Mouse (Mus musculus) CH12.LX (cell line): ENCODE results near the gene Etv6. TPM values are rescaled to one million over a fixed set of nuclear protein-coding genes. Genes with fewer than 3 reads are reported as not detected.

Source experiments
- DNase-seq: peaks from one replicate; pipeline ENCODE4 v3.0.0-alpha.2; 2013; ENCODE audit errors: extremely low read depth
- H3K27ac ChIP-seq: 2 replicates; pipeline ENCODE4 v1.5.1; 2012; ENCODE audit warnings: low read depth, mild to moderate bottlenecking, control low read depth, moderate library complexity; ENCODE audit not compliant: insufficient read depth
- H3K27me3 ChIP-seq: replicated peaks from 2 replicates; pipeline ENCODE3; 2012; ENCODE audit warnings: inconsistent platforms
- H3K36me3 ChIP-seq, 2 experiments: replicated peaks in 1 of 2; 2 replicates each; pipeline versions ENCODE3 to v1.6.1; 2012; ENCODE audit warnings: inconsistent platforms in 1 of 2, low read length in 1 of 2, mild to moderate bottlenecking in 1 of 2, mixed read lengths in 1 of 2, moderate library complexity in 1 of 2; ENCODE audit not compliant: control insufficient read depth in 1 of 2, insufficient read depth in 1 of 2
- H3K4me1 ChIP-seq, 2 experiments: 2 replicates each; pipeline ENCODE4 v1.6.1; 2012; ENCODE audit warnings: inconsistent platforms in 1 of 2, moderate library complexity in 1 of 2; ENCODE audit not compliant: insufficient read depth in 2 of 2, control insufficient read depth in 1 of 2
- H3K4me2 ChIP-seq: 2 replicates; pipeline ENCODE4 v1.6.1; 2012; ENCODE audit warnings: low read depth, mild to moderate bottlenecking, control low read depth; ENCODE audit not compliant: poor library complexity, insufficient read depth, severe bottlenecking
- H3K4me3 ChIP-seq, 3 experiments: fragments of 150-350 bp in 1 of 3; sonication (generic) in 1 of 3; replicated peaks in 1 of 3; 2 replicates each; pipeline versions ENCODE3 to v1.5.1; 2011 to 2012; ENCODE audit warnings: low read depth in 2 of 3, low read length in 2 of 3, mild to moderate bottlenecking in 2 of 3, moderate library complexity in 2 of 3, control low read depth in 1 of 3, improper control_type of control experiment in 1 of 3, inconsistent platforms in 1 of 3, mixed read lengths in 1 of 3; ENCODE audit not compliant: poor library complexity in 1 of 3
- H3K79me2 ChIP-seq: replicated peaks from 2 replicates; pipeline ENCODE4 v1.6.1; 2012; ENCODE audit warnings: mild to moderate bottlenecking, moderate library complexity; ENCODE audit not compliant: control insufficient read depth, poor library complexity, insufficient read depth, severe bottlenecking; ENCODE audit errors: extremely low read depth
- H3K9ac ChIP-seq: 2 replicates; pipeline ENCODE4 v1.6.1; 2012; ENCODE audit warnings: low read depth, mild to moderate bottlenecking, control low read depth, moderate library complexity; ENCODE audit not compliant: insufficient read depth
- H3K9me3 ChIP-seq: replicated peaks from 2 replicates; pipeline ENCODE3; 2012; ENCODE audit warnings: low read length, inconsistent platforms, mixed read lengths
- BHLHE40 ChIP-seq: IDR thresholded peaks from 2 replicates; pipeline ENCODE4 v1.6.1; 2011; ENCODE audit warnings: mild to moderate bottlenecking, low read depth, low read length, improper control_type of control experiment
- CHD1 ChIP-seq: IDR thresholded peaks from 2 replicates; pipeline ENCODE4 v1.6.1; 2012; ENCODE audit warnings: low read depth, low read length, improper control_type of control experiment, inconsistent platforms
- CTCF ChIP-seq, 2 experiments: IDR thresholded peaks in 1 of 2; conservative IDR thresholded peaks in 1 of 2; 2 replicates each; pipeline ENCODE4 v1.5.1; 2011 to 2012; ENCODE audit warnings: low read depth in 2 of 2, low read length in 2 of 2, improper control_type of control experiment in 1 of 2, inconsistent platforms in 1 of 2, mild to moderate bottlenecking in 1 of 2, moderate library complexity in 1 of 2
- E2F4 ChIP-seq: IDR thresholded peaks from 2 replicates; pipeline ENCODE4 v1.6.1; 2011; ENCODE audit warnings: low read depth, low read length, improper control_type of control experiment; ENCODE audit not compliant: insufficient replicate concordance
- KAT2A ChIP-seq: IDR thresholded peaks from 2 replicates; pipeline ENCODE4 v1.6.1; 2012; ENCODE audit warnings: low read length, improper control_type of control experiment, inconsistent platforms; ENCODE audit not compliant: insufficient replicate concordance
- MAFK ChIP-seq: IDR thresholded peaks from 2 replicates; pipeline ENCODE4 v1.6.1; 2011; ENCODE audit warnings: low read length, improper control_type of control experiment; ENCODE audit not compliant: insufficient replicate concordance
- MAX ChIP-seq: IDR thresholded peaks from 2 replicates; pipeline ENCODE4 v1.6.1; 2011; ENCODE audit warnings: low read length, improper control_type of control experiment
- MEF2A ChIP-seq: IDR thresholded peaks from 2 replicates; pipeline ENCODE4 v1.6.1; 2014; ENCODE audit warnings: low read depth, mild to moderate bottlenecking, inconsistent platforms, low read length, improper control_type of control experiment, borderline replicate concordance
- MXI1 ChIP-seq: IDR thresholded peaks from 2 replicates; pipeline ENCODE4 v1.6.1; 2011; ENCODE audit warnings: mild to moderate bottlenecking, low read depth, low read length, improper control_type of control experiment
- MYC ChIP-seq: IDR thresholded peaks from 2 replicates; pipeline ENCODE4 v1.6.1; 2011; ENCODE audit warnings: low read depth, mild to moderate bottlenecking, improper control_type of control experiment, low read length
- NELFE ChIP-seq: IDR thresholded peaks from 2 replicates; pipeline ENCODE4 v1.6.1; 2011; ENCODE audit warnings: low read depth, low read length, improper control_type of control experiment
- NRF1 ChIP-seq: IDR thresholded peaks from 2 replicates; pipeline ENCODE4 v1.6.1; 2014; ENCODE audit warnings: low read depth, mild to moderate bottlenecking, inconsistent platforms, low read length, improper control_type of control experiment, moderate library complexity
- PAX5 ChIP-seq: IDR thresholded peaks from 2 replicates; pipeline ENCODE4 v1.6.1; 2012; ENCODE audit warnings: low read length, inconsistent platforms, mixed read lengths
- POLR2A ChIP-seq: IDR thresholded peaks from 2 replicates; pipeline ENCODE4 v1.6.1; 2011; ENCODE audit warnings: low read depth, mild to moderate bottlenecking, improper control_type of control experiment, low read length
- POLR2AphosphoS2 ChIP-seq: IDR thresholded peaks from 2 replicates; pipeline ENCODE4 v1.6.1; 2011; ENCODE audit warnings: low read depth, low read length, improper control_type of control experiment
- RCOR1 ChIP-seq: conservative IDR thresholded peaks from 2 replicates; pipeline ENCODE4 v1.6.1; 2012; ENCODE audit warnings: low read depth, mild to moderate bottlenecking, inconsistent platforms, low read length, improper control_type of control experiment
- SIN3A ChIP-seq: IDR thresholded peaks from 2 replicates; pipeline ENCODE4 v1.6.1; 2012; ENCODE audit warnings: low read length, improper control_type of control experiment, inconsistent platforms
- SMC3 ChIP-seq: IDR thresholded peaks from 2 replicates; pipeline ENCODE4 v1.6.1; 2011; ENCODE audit warnings: low read depth, low read length, improper control_type of control experiment
- TBP ChIP-seq: conservative IDR thresholded peaks from 2 replicates; pipeline ENCODE4 v1.6.1; 2011; ENCODE audit warnings: low read depth, low read length, improper control_type of control experiment
- TCF12 ChIP-seq: IDR thresholded peaks from 2 replicates; pipeline ENCODE4 v1.6.1; 2014; ENCODE audit warnings: low read depth, mild to moderate bottlenecking, inconsistent platforms, low read length, improper control_type of control experiment
- USF1 ChIP-seq: IDR thresholded peaks from 2 replicates; pipeline ENCODE4 v1.6.1; 2014; ENCODE audit warnings: low read depth, mild to moderate bottlenecking, inconsistent platforms, low read length, improper control_type of control experiment
- USF2 ChIP-seq: conservative IDR thresholded peaks from 2 replicates; pipeline ENCODE4 v1.6.1; 2011; ENCODE audit warnings: low read depth, low read length, improper control_type of control experiment
- ZC3H11A ChIP-seq: IDR thresholded peaks from 2 replicates; pipeline ENCODE4 v1.6.1; 2012; ENCODE audit warnings: low read depth, mild to moderate bottlenecking, inconsistent platforms, low read length, improper control_type of control experiment
- ZMIZ1 ChIP-seq: IDR thresholded peaks from 2 replicates; pipeline ENCODE4 v1.6.1; 2012; ENCODE audit warnings: low read depth, mild to moderate bottlenecking, inconsistent platforms, low read length, improper control_type of control experiment
- ZNF384 ChIP-seq: IDR thresholded peaks from 2 replicates; pipeline ENCODE4 v1.6.1; 2012; ENCODE audit warnings: low read depth, low read length, improper control_type of control experiment, inconsistent platforms
- dilution Hi-C: fragments of 300-500 bp; cut with MboI; formaldehyde crosslinking; loops from 2 replicates; pipeline ENCODE4 v1.14.3; 2020; ENCODE audit warnings: low sequenced_read_pairs; ENCODE audit not compliant: extremely low pct_unique_long_range_greater_than_20kb, extremely low pct_ligation_motif_present
- in situ Hi-C: fragments of 300-500 bp; cut with MboI; formaldehyde crosslinking; loops from 3 replicates; pipeline ENCODE4 v1.14.3; 2019; ENCODE audit warnings: low sequenced_read_pairs, low pct_ligation_motif_present, low pct_unique_long_range_greater_than_20kb, mixed read lengths
- polyA plus RNA-seq: library from polyadenylated mRNA; unstranded; fragments of >175 nt; gene quantifications from 2 replicates; pipeline ENCODE4 v1.2.1, GENCODE M21; 2012; ENCODE audit warnings: low read depth; ENCODE audit not compliant: insufficient read length
- total RNA-seq, 2 experiments: library from RNA; depleted of rRNA; stranded (reverse); fragments of 300-350 nt in 1 of 2; fragments of >200 nt in 1 of 2; gene quantifications; 2 replicates each; pipeline ENCODE4 v1.2.3; 2012 to 2014

Etv6 gene
- total and polyA plus RNA-seq, 3 experiments: 7.6 to 29.5 (median 10.1) TPM

- in situ Hi-C loops: no loop called here
- H3K4me2 ChIP-seq: no peak overlapping the region
- H3K79me2 ChIP-seq: peaks cover 3% of the 10 kb centered on the region; the same call in 1 of the 2 replicates
- DNase-seq: no peak
- dilution Hi-C loops: no loop called here
- no peaks in the 10 kb centered on the region for H3K9me3 ChIP-seq
- no peak overlapping the region for H3K27ac ChIP-seq
- peaks cover 8 to 94% of the 10 kb centered on the region in 2 experiments; a peak in 3 of 4 replicates for H3K4me1 ChIP-seq
- TF ChIP-seq USF2 (no peak), ZC3H11A (no peak), E2F4 (no peak)
- no peak overlapping the region for H3K4me3 ChIP-seq
- H3K27me3 ChIP-seq: no peaks in the 10 kb centered on the region
- no peak overlapping the region for H3K9ac ChIP-seq
- peaks cover 0 to 53% of the 10 kb centered on the region in 2 experiments for H3K36me3 ChIP-seq
These were observed 150.9 kb downstream of the Etv6 start for GRCm38 (mm10) chr6:134186286-134186903.

DNA sequence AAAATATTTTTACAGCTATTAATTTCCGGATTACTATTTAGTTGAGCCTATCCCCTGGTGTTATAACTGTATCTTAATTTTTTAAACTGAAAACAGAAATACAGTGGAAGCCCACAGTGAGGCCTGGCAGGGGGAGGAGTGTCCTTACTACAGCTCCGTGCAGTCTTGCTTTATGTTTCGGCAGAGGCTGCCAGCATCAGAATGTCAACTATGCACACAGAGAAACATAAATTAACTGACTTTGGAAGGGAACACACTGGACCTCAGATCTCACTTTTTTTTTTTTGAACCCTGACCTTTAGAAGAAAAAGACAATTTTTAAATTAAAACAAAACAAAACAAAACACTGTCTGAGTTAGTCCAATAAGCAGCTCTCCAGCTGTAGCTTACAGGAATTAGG lies 153.2 kb downstream of the Etv6 start:
- no peak overlapping the region for H3K27ac ChIP-seq
- peaks cover 0 to 50% of the 10 kb centered on the region in 2 experiments for H3K36me3 ChIP-seq
- no peaks in the 10 kb centered on the region for H3K9me3 ChIP-seq
- dilution Hi-C loops: no loop called here
- H3K4me1 ChIP-seq: peaks cover 4 to 96% of the 10 kb centered on the region in 2 experiments; a peak in 2 of 4 replicates
- TF ChIP-seq PAX5 (no peak), MEF2A (no peak), TCF12 (no peak), RCOR1 (no peak), MXI1 (no peak), MAX (no peak), CHD1 (no peak), USF1 (no peak), NELFE (no peak), POLR2AphosphoS2 (no peak), ZC3H11A (no peak)
- H3K4me2 ChIP-seq: no peak overlapping the region
- H3K4me3 ChIP-seq: no peak overlapping the region
- in situ Hi-C loops: no loop called here
- no peak for DNase-seq
- no peaks in the 10 kb centered on the region for H3K27me3 ChIP-seq
- no peak overlapping the region for H3K9ac ChIP-seq
- peaks cover 3% of the 10 kb centered on the region; the same call in 1 of the 2 replicates for H3K79me2 ChIP-seq

DNA sequence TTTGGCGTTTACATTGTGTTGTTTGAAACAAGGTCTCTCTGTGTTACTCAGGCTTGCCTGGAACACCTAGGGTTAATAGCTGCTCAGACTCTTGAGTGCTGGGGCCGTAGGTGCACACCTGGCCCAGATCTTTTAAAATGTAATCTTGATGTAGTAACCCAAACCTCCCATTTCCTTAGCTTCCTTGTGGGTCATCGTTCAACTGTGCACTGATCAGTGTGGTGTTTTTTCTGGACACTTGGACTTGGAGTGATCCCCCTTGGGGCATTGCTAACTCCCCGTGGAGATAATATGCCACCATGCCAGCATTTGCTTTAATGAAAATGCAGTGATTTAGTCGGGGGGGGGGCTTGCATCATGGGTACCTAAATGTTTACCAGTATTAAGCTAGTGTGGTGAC lies 153.7 kb downstream of the Etv6 start:
- Histone ChIP-seq H3K27ac (no peak overlapping the region), H3K4me2 (0 out of 2 replicates have a peak overlapping the region, but pooled peaks have one; percentile 39), H3K27me3 (no peaks in the 10 kb centered on the region), H3K9ac (no peak overlapping the region), H3K79me2 (peaks cover 3% of the 10 kb centered on the region; the same call in 1 of the 2 replicates), H3K4me1 (peaks cover 4 to 96% of the 10 kb centered on the region in 2 experiments; a peak in 2 of 4 replicates), H3K9me3 (no peaks in the 10 kb centered on the region), H3K36me3 (peaks cover 0 to 50% of the 10 kb centered on the region in 2 experiments), H3K4me3 (no peak overlapping the region)
- dilution Hi-C loops: no loop called here
- in situ Hi-C loops: no loop called here
- DNase-seq: no peak
- TF ChIP-seq ZMIZ1 (no peak), TBP (no peak), SMC3 (no peak), TCF12 (no peak), BHLHE40 (no peak), NRF1 (no peak), CTCF (conservative IDR thresholded peaks at IDR 0.05 in 1 of 2, IDR thresholded peaks at IDR 0.05 in 1 of 2; ENCODE audit: low read depth in 2 of 2, low read length in 2 of 2) (no peak), POLR2A (no peak), KAT2A (no peak), SIN3A (no peak), MEF2A (no peak), MXI1 (no peak), CHD1 (no peak), RCOR1 (no peak), ZNF384 (no peak), MAFK (no peak), MYC (no peak)
